Mouse (Mus musculus): ENCODE results near the gene Gm6268.

DNA sequence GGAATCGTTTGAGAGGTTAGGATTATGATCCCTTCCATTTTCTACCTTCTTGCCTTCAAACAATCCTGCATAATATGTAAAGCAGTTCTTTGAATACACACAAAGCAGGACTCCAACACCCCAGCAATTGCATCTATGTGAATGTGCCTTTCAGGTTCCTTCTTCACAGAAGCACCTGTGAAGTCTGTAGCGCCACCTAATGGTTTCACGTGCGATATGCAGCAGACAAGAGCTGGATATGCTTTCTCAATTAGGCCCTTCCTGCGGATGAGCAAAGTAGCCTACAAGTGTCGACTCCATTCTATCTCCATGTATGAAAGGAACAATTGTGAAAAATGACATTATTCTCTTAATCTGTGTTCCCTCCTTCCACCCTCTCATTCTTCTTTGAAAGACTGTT, 33.9 kb downstream of the Gm6268 start:
- TF ChIP-seq CTCF (IDR thresholded peaks at IDR 0.05; ENCODE audit: low read depth) (peak; percentile 33; the same call in 1 of the 2 replicates), EP300 (IDR thresholded peaks at IDR 0.05; ENCODE audit: low read depth) (no peak)

All from liver, embryonic 14.5 days (tissue).